Mouse (Mus musculus) cortical plate, adult 2 months (tissue): ENCODE measurements around the gene Naa15.

Experiments used
- CTCF ChIP-seq: fragments of 200-500 bp; IDR thresholded peaks from 2 replicates; pipeline ENCODE4 v1.5.1; 2011; ENCODE audit warnings: mild to moderate bottlenecking, control low read depth, low read length; ENCODE audit not compliant: insufficient read depth; ENCODE audit errors: extremely low read depth
- POLR2A ChIP-seq: fragments of 200-500 bp; IDR thresholded peaks from 2 replicates; pipeline ENCODE4 v1.6.1; 2011; ENCODE audit warnings: mild to moderate bottlenecking, low read length, control low read depth; ENCODE audit not compliant: insufficient read depth; ENCODE audit errors: extremely low read depth

DNA sequence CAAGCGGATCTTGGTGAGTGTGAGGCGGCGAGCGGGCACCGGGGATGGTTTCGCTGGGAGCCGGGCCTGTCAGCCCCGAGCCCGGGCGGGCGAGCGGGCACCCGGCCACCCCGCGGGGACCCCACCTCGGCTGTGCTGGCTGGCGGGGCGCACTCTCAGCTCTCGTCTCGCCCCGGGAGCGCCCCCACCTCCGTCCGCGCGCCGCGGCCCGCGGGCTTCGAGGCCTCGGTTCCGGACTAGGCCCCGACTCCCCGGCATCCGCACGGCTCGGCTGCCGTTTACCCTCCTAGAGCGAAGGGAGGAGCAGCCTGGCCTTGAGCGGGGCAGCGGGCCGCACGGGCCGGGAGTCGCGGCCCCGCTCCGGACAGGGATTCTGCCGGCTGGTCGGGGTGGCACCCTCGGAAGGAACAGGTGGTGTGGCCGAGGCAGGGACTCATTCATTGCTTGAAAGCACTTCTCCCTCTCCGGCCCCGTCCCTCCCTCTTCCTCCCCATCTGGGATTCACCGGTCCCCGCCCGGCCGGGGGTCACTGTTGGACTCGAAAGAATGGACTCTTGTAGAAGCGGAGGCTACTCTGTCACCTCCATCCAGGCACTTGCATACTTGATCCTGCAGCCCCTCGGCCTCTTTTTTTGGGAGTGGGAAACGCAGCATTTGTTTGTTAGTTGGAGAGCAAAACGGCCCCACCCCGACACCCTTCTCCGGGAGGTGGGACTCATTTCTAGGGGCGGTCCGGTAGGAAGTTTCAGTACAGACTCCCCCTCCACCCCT is 1.6 kb downstream of the Naa15 start:
- TF ChIP-seq CTCF (no peak), POLR2A (no peak)
